Mouse (Mus musculus) v-Abl transformed pro-B cells (cell line): ENCODE measurements around the gene Lrrc3.
"Not testable (repeated sequence)": the region's sequence is repeated elsewhere in the genome, so short reads cannot be mapped to it uniquely, and the experiment has no call there.

ENCODE experiments used
- in situ Hi-C, 2 experiments: fragments of 400-800 bp; cut with MboI; formaldehyde crosslinking; loops; one replicate each; pipeline ENCODE4 v1.15.1; 2025; ENCODE audit not compliant: unreplicated experiment in 2 of 2

Gene Lrrc3

DNA sequence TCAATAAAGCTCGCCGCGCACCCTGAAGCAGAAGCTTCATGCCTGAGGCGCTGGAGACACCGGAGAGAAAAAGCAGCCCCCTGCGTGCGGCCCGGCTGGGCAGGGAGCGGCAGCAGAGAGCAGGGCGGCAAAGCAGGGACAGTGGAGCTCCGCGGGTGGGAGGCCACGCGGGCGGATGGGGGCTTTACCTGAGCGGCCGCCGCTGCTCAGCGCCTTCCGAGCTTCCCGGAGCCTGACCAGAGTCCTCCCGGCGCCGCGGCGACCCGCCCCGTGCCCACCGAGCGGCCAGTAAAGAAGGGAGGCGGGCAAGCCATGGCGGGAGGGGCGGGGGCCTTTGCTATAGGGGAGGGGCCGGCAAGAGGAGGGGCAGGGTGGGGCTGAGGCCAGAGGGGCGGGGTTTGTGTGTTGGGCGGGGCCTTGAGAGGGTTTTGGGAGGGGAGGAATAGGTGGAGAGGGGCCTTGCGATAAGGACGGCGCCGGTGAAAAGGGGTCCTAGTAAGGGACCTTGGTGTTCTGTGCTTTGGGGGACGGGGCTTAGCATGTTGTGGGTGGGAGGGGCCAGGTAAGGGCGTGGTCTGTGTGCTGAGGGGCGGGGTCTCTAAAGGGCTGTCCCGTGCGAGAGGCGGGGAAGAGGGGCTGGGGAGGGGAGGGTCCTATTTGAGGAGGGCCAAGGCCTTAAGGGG is at the start of gene Lrrc3:
Lrrc3 (minus strand) TSS at position 326 of the 683 bp plus-strand sequence.
- in situ Hi-C loops, result loop anchor here in 1 of 2 experiments (25.0 kb wide), 1 partner anchor 390 kb away; the partner anchor contains the start of gene Fam207a

- in situ Hi-C loops, result not testable (repeated sequence)
Observed at GRCm38 (mm10) chr10:77950468-77950867, 48.1 kb upstream of the Lrrc3 start.

DNA sequence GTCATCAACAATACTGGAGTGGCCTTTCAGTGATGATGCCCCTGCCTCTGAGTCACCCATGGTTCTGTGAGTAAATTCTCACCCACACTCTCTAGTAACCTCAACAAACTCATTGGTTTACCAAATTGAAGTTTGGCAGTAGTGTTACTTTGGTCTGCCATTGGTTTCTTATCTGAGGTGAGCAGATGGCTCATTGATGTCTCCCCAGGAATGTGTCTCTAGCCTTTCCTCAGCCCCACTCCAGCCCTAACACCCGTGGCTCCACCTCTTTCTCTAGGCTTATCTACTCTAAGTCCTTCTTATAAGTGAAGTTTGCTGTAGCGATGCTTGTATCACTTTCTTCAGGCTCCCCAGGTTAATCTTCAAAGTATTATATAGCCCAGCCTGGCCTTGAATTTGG is 37.3 kb upstream of the Lrrc3 start:
- in situ Hi-C loops, result no loop called here

- in situ Hi-C loops, result no loop called here
Observed at GRCm38 (mm10) chr10:77927375-77927774, 25.0 kb upstream of the Lrrc3 start.

GRCm38 (mm10) chr10:77926140-77926539 is 23.8 kb upstream of the Lrrc3 start:
- in situ Hi-C loops, result no loop called here

DNA sequence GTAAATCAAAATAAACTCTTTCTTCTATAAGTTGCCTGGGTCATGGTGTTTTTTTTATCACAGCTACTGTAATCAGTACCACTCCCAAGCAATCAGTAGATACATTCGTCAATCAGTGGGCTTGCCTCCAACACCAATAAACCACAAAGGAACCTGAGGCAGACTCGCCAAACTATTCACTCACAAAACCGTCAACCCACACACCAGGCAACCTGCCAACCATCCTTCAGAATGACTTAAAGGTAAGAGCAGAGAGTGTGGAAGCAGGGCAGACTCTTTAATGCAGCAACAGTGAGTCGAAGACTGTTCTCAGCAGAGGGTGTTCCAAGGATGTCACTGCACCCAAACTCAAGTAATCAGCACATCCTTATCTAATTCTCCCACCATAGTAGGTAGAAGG is 20.3 kb upstream of the Lrrc3 start:
- in situ Hi-C loops, result loop anchor here (5.0 to 25.0 kb wide), 2 partner anchors 405 to 410 kb away; partner anchors contain the start of gene Fam207a (in 2 of the 2)

- in situ Hi-C loops, result loop anchor here (5.0 to 25.0 kb wide), 2 partner anchors 404 to 409 kb away; partner anchors contain the start of gene Fam207a (in 2 of the 2)
Observed at GRCm38 (mm10) chr10:77921009-77921408, 18.7 kb upstream of the Lrrc3 start.

DNA sequence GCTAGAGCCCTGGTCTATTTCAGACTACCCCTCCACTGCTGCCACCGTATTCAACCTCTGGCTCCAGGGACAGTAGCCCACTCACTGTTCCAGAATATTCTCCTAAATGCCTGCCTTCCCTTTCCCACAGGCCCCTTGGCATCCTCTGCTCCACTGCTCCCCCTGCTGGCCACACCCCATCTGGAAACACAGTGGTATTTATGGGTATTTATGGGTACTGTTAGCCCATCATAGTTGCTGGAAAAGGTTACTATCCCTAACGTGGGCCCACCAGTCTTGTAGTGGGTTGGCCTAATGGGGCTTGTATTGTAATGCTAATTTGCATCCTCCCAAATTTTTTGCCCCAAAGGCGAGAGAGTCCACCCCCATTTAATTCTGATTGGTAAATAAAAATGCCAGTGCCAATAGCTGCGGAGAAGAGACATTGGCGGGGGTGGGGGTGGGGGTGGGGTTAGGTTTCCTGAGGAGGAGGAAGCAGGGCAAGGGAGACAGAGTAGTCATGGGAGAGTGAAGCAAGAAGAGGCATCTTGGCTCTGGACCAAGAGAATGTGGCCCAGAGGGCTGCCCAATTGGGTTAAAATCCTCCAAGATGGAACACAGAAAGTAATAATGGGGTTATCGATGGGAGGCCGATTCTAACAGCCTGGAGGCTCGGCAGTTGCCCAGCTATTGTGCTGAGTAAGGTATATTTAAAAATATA is 14.4 kb upstream of the Lrrc3 start:
- in situ Hi-C loops, result loop anchor here (5.0 to 25.0 kb wide), 2 partner anchors 289 to 404 kb away; partner anchors contain the start of gene Fam207a (in 1 of the 2)

DNA sequence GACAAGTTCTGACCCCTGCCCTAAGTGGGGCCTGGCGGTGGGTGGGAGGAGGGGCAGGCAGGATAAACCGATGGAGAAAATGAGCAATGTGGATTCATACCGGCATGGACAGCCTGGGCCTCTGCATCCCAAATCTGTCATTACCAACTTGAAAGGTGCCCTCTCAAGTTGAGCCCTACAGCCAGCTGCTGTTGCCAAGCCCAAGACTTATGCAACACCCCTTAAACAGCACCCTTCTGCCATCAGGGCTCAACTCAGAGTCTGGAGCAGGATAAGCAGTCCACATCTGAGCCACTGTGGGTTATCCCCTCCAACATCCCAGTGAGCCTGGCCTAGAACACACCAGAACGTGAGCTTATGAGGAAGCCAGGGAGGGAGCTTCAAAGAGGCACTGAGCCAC is 11.0 kb upstream of the Lrrc3 start:
- in situ Hi-C loops, result loop anchor here in 1 of 2 experiments (25.0 kb wide), 1 partner anchor 401 kb away; the partner anchor contains the start of gene Fam207a

GRCm38 (mm10) chr10:77912605-77913004 is 10.3 kb upstream of the Lrrc3 start:
- in situ Hi-C loops, result loop anchor here in 1 of 2 experiments (25.0 kb wide), 1 partner anchor 400 kb away; the partner anchor contains the start of gene Fam207a

GRCm38 (mm10) chr10:77902894-77903715 is 769 bp upstream of the Lrrc3 start:
- in situ Hi-C loops, result loop anchor here in 1 of 2 experiments (25.0 kb wide), 1 partner anchor 391 kb away; the partner anchor contains the start of gene Fam207a

DNA sequence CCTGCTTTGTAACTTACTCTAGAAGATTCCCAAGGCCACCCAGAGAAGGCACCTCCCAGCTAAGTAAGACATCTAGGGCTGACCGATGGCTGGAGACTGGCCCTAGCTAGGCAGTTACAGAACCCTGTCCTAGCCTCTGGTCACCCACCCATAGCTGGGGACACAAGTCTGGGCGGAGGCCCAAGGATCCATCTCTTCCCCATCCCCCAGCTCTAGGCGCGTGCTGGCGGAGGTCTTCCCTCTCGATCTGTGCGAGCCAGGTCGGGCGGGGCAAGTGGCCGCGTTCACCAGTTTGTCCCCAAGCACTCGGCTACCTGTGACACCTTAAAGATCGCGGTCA is 495 bp downstream of the Lrrc3 start:
- in situ Hi-C loops, result loop anchor here in 1 of 2 experiments (25.0 kb wide), 1 partner anchor 390 kb away; the partner anchor contains the start of gene Fam207a

DNA sequence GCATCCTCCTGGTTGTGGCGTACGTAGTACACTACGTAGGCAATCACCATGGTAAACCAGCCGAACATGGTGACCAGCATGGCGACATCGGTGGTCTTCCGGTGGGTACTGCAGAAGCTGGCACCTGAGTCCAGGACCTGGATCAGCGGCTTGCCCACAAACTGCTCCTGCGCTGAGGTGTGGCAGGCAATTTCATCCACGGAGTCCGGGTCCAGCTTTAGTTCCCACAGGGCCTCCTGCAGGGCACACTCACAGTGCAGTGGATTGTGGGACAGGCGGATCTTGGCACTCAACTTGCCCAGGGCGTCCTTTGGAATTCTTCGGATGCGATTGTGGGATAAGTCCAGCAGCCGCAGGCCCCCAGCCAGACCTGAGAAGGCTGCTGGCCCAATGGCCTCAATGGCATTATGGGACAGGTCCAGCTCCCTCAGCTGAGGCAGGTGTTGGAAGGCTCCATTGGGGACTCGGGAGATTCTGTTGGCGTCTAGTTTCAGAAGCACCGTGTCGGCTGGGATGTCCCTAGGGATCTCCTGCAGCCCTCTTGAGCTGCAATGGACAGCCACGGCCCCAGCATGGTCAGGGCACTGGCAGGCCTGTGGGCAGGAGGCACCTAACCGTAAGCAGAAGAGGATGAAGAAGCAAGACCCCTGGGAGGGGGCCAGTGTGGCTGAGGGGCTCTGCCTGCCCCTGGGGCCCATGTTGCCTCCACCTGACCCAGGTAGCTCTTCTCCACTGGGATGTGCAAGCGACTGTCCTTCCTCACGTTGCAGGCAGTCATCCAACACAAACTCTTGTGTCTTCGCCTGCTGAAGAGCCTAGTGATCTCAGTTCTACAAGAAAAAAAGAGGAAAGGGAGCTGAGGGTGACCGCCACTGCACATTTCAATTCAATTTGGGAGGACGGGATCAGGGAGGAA is 1.2 kb downstream of the Lrrc3 start:
- in situ Hi-C loops, result loop anchor here in 1 of 2 experiments (25.0 kb wide), 1 partner anchor 389 kb away; the partner anchor contains the start of gene Fam207a

- in situ Hi-C loops, result loop anchor here in 1 of 2 experiments (25.0 kb wide), 1 partner anchor 388 kb away; the partner anchor contains the start of gene Fam207a
Observed at GRCm38 (mm10) chr10:77900126-77900525, 2.2 kb downstream of the Lrrc3 start.

GRCm38 (mm10) chr10:77895562-77895961 is 6.8 kb downstream of the Lrrc3 start:
- in situ Hi-C loops, result no loop called here

DNA sequence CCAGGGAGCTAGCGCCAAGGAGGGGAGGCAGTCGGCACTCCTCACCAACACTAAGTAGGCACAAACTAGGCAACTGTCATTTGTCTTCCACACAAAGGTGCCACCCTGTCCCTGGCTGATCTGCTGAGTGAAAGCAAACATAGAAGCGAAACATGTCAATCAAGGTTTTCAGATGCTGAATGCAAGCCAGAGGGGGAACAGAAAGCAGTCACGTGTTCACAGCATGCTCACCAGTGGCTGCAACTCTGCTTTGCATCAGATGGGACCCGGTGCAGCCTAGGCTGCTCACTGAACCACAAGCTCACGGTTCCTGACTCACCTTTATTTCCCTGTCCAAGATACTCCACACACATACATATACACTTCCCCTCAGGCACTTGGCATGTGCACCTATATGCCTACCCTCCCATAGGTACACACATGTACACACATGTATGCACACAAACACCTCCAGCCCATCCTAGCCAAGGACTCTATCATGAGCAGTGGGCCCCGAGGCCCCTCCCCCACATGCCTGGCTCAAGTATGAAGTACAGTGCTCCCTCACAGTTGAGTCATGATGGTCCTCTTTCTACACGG is 11.3 kb downstream of the Lrrc3 start:
- in situ Hi-C loops, result no loop called here

DNA sequence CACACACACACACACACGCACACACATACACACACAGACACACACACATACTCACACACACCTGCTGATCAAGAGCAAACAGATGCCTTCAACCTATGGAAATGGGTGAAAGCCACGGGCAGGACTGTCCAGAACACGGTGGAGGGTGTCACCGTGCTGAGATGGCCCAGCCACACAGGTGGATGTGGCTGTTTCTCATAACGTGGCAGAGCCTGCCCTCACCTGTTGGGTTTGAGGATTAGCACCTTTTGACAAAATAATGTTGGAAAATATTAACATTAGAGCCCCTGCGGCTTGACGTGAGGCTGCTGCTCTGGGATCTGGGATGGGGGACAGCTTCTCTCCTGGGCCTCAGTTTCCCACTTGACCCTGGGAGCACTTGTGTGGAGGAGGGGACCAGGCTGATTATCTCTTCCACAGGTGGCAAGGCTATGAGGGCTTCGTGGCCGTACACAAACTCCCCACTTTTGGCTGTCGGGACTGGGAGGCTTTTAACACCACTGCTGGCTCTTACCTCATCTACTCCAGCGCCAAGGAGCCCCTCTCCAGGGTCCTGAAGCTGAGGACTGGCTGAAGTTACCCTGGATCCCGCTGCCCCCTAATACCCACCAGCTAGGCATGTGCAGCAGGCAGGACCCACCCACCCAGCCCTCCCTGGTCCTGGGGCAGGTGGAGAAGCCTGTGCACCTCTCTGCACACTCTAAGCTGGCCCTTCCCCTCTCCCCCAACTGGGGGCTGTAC is 16.2 kb downstream of the Lrrc3 start:
- in situ Hi-C loops, result loop anchor here in 1 of 2 experiments (10.0 kb wide), 1 partner anchor 261 kb away; the partner anchor contains the start of gene Ube2g2

- in situ Hi-C loops, result loop anchor here in 1 of 2 experiments (10.0 kb wide), 1 partner anchor 258 kb away; the partner anchor contains the start of gene Ube2g2
Observed at GRCm38 (mm10) chr10:77882553-77882952, 19.8 kb downstream of the Lrrc3 start.
